Mouse (Mus musculus): ENCODE results near the gene Aplf. TPM values are rescaled to one million over a fixed set of nuclear protein-coding genes. Genes with fewer than 3 reads are reported as not detected.

The Aplf gene
- 6.6 TPM for polyA plus RNA-seq (2017; shearing (Covaris generic))

GRCm38 (mm10) chr6:87671771-87672517 lies at the start of gene Aplf:
Gene Aplf, minus strand, starts transcription at chr6:87672193.

GRCm38 (mm10) chr6:87590394-87591281 lies 81.4 kb downstream of the Aplf start, which contains the start of gene Prokr1:
Gene Prokr1, minus strand, starts transcription at chr6:87590743.

Other genes with a start within 250 kb of the Aplf start
- not detected for gene Bmp10, start 243.2 kb downstream of the Aplf start, polyA plus RNA-seq (2017; shearing (Covaris generic))
- 183 TPM for gene Arhgap25, start 138.9 kb downstream of the Aplf start, polyA plus RNA-seq (2017; shearing (Covaris generic))
- gene Prokr1, start 81.5 kb downstream of the Aplf start, polyA plus RNA-seq (2017; shearing (Covaris generic)), result 0.13 TPM
- gene Efcc1, start 58.7 kb upstream of the Aplf start, polyA plus RNA-seq (2017; shearing (Covaris generic)), result 0.33 TPM
- not detected for gene Gp9, start 105.9 kb upstream of the Aplf start, polyA plus RNA-seq (2017; shearing (Covaris generic))
- gene Rab43, start 140.0 kb upstream of the Aplf start, polyA plus RNA-seq (2017; shearing (Covaris generic)), result 13.8 TPM
- 8.3 TPM for gene Gm45140, start 163.6 kb upstream of the Aplf start, polyA plus RNA-seq (2017; shearing (Covaris generic))
- 84.8 TPM for gene Isy1, start 166.6 kb upstream of the Aplf start, polyA plus RNA-seq (2017; shearing (Covaris generic))
- 1,064 TPM for gene Cnbp, start 178.9 kb upstream of the Aplf start, polyA plus RNA-seq (2017; shearing (Covaris generic))
- 176 TPM for gene Copg1, start 215.6 kb upstream of the Aplf start, polyA plus RNA-seq (2017; shearing (Covaris generic))
- 54.8 TPM for gene Hmces, start 241.7 kb upstream of the Aplf start, polyA plus RNA-seq (2017; shearing (Covaris generic))

All from activated CD4-positive, CD25-positive, alpha-beta regulatory T cell, adult 9 weeks (primary cell).